Mouse (Mus musculus): ENCODE measurements around the gene Mcm6.

Mcm6 gene

GRCm38 (mm10) chr1:128359554-128360376 lies at the start of gene Mcm6:
TSS of gene Mcm6 (minus strand) at chr1:128359664.
- DNase-seq (ENCODE audit: low spot score in 2 of 2): peak; percentile 95 to 96

DNA sequence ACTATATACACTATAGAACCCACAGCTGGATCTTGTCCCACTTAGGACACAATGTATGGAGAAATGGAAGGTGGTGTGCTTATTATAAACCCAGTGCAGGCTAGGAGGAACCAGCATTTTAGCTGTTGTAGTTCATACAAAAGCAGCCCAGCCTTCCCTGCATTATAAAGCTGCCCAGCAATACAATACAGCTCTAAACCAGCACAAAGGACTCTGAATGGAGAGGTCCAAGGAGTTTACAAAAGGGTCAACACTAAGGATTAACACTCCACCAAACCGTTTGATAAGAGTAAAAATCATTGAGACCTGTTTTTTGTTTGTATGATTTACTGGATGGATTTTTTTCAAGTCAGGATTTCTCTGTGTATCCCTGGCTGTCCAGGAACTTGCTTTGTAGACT lies 47.4 kb upstream of the Mcm6 start:
- DNase-seq (ENCODE audit: low spot score in 2 of 2): no peak

DNA sequence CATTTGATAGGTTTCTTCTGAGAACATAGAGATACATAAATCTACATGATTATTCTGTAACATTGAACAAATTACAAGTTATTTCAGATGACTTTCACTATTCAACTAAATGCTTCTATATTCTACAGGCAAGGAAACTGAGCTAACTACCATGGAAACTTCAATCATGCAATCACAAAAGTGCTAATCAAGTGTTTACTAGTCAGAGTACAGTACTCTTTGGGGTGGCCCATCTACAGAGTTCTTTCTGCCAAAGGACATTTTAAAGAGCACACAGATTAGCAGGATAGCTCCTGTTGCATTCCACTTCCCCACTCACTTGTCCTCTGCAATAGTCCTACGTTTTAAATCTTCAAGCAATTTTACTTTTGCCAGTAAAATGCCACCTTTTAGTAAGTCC lies 46.2 kb upstream of the Mcm6 start:
- no peak for DNase-seq (ENCODE audit: low spot score in 2 of 2)

DNA sequence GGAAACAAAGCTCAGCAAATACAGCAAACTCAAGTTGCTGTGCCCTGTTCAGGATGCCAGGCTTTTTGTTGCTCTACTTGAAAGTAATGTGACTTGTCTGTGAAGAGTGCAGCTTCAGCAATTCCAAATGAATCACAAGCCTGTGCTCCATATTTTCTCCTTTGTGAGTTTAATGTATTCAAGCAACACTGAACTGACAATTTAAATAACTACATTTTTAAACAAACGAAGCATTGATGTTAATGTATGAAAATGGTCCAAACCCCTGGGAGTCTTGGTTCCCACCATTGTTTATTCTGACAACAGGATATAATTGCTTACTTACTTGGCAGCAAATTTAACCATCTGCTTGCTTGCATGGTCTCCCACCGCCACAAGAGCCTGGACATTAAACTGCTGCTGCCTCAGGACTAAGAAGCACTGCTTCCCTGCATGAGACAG lies 45.6 kb upstream of the Mcm6 start:
- no peak for DNase-seq (ENCODE audit: low spot score in 2 of 2)

DNA sequence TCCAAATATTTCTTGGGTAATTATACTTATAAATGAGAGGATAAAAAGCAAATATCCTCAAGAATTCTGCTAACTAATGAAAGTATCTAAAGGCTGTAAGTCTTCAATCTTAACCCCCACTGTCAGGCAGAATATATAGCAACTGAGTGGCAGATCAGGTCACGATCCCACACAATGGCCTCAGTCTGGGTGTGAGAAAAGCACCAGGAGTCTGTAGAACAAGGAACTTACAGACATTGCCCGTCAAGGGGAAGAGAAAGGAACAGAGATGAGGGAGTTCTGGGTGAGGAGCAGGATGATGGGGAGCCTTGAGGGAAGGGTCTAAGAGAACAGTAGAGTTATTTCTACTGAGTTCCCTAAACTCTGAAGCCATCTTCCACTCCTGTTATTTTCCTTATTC lies 41.5 kb upstream of the Mcm6 start:
- no peak for DNase-seq (ENCODE audit: low spot score in 2 of 2)

DNA sequence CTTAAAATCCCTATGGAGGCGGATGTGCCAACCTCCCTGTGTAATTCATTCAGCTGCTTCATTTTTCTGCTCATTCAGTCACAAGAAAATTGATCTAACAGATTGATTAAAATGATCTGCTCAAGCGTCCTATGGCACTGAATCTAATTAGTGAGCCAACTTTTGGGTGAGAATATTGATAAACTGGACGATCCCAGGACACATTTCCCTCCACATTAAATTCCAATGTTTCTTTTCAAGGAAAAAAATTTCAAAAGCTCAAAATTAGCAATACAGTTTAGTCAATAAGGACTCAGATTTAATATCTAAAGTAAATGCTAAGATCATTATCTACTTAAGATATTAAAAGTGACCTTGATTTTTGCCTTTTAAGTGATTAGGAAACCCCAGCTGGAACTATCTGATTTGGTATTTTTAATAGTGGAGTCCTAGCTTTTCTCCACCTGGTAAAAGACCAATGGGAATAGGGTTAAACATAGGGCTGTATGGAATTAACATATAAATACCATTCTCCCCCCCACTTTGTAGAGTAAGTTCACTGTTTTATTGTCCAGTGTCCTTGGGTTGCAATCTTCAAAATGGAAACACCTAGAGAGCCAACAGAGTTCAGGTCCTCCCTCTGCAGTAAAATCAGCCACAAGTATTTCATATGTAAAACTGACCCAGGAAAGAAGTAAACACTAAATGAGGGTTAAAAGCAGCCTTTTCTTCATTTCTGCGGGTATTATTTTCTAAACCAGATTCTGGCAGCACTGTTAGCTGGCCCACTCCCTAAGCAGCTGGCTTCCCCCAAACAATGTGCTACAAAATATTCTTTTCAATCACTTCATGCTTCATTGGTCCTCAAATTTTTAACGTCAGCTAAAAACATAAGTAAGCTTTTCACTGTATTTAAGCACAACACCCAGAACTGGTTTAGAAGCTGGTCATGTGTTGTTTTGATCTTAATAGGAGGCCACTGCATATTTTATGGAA lies 40.8 kb upstream of the Mcm6 start:
- no peak for DNase-seq (ENCODE audit: low spot score in 2 of 2)

GRCm38 (mm10) chr1:128398738-128399445 lies 39.4 kb upstream of the Mcm6 start:
- DNase-seq (ENCODE audit: low spot score in 2 of 2): no peak

- no peak for DNase-seq (ENCODE audit: low spot score in 2 of 2)
Observed at GRCm38 (mm10) chr1:128394657-128395056, 35.2 kb upstream of the Mcm6 start.

DNA sequence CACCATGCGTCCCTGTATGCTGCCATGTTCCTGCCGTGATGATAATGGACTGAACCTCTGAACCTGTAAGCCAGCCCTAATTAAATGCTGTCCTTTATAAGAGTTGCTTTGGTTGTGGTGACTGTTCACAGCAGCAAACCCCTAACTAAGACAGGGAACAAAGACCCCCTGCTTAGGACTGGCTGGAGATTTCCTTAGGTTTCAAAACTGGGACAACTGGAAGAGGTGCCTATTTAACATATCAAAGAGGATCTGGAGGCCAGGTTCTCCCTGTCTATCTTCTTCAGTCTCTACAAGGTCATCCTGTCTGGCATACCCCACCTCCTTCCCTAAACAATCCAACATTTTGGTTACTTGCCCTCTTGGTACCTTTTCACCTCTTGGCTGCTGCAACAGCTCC lies 32.9 kb upstream of the Mcm6 start:
- DNase-seq (ENCODE audit: low spot score in 2 of 2): no peak

DNA sequence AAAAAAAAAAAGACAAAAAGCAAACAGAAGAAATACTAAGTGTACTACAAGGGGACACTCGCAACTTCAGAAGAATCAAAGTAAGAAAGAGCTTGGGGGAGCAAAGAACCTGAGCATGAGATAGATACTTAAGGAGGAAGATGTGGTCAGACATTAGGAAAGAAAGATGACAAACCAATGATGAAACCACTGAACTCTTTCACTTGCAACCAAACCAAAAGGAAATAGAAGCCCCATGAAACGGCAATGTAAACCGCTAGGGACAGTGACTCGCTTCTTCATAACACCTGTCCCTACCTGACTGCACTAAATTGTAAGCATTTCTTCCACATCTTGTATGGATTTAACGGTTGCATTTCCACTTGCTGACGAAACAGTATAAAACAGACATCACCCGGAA lies 27.0 kb upstream of the Mcm6 start:
- no peak for DNase-seq (ENCODE audit: low spot score in 2 of 2)

- DNase-seq (ENCODE audit: low spot score in 2 of 2): no peak
Observed at GRCm38 (mm10) chr1:128376841-128377240, 17.4 kb upstream of the Mcm6 start.

- DNase-seq (ENCODE audit: low spot score in 2 of 2): peak in 1 of 2 experiments; percentile 12
Observed at GRCm38 (mm10) chr1:128372143-128372860, 12.8 kb upstream of the Mcm6 start.

DNA sequence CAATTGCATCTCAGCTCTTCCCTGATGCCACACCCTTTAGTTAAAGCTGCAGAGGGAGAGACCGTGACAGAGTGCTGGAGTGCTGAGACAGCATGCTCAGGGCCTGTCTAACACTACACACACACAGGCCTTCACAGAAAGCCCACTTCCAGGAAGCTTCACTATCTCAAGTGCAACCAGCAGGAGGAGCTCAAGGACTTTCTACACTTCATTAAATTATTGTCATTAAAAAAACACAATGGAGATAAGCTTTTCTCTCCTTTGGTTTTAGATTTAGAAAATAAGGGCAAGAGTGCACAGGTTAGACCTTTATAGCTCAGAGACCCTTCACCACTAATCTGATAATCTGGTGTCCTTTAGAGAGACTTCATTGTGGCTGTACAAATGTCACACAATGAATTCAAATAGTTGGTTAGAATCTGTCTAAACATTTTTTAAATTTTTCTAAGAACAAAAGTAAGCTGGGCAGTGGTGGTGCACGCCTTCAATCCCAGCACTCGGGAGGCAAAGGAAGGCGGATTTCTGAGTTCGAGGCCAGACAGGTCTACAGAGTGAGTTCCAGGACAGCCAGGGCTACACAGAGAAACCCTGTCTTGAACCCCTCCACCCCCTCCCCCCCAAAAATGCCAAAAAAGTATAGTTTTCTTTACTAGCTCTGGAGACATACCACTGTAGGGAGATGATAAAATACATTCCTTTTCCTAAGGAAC lies 9.4 kb upstream of the Mcm6 start:
- DNase-seq (ENCODE audit: low spot score in 2 of 2): peak; percentile 51 to 78

DNA sequence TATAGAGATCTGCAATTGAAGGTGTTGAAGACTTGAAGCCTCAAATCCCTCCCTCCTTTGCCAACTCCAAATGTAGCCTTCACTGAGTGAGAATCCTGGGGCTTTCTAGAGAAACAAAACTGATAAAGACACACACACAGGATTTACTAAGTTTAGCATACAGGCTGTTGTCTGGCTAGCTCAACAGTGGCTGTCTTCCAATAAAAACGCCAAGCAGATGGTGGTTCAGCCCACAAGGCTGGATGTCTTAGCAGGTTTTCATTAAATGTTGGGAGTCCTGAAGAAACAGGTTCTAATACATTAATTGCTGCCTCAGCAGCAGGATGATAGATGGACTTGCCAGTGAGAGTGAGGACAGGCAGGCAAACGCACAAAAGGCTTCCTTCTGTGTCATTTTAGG lies 1.1 kb upstream of the Mcm6 start:
- no peak for DNase-seq (ENCODE audit: low spot score in 2 of 2)

GRCm38 (mm10) chr1:128358916-128359553 lies 429 bp downstream of the Mcm6 start:
- DNase-seq (ENCODE audit: low spot score in 2 of 2): no peak

- no peak for DNase-seq (ENCODE audit: low spot score in 2 of 2)
Observed at GRCm38 (mm10) chr1:128358276-128358675, 1.2 kb downstream of the Mcm6 start.

DNA sequence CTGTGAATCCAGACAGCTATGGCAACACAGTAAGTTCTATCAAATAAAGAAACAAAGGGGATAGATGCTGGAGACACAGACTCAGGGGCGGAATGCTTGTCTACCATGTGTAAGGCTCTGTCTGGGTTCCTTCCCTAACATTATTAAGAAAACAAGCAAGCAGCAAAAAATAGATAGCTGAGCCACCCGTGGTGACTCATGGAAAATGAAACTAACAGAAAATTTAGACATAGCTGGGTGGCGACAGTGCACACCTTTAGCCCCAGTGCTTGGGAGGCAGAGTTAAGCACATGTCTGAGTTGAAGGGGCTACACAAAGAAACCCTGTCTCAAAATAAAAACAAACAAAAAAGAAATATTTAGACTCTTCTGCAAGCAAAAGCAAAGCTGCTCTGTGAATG lies 2.0 kb downstream of the Mcm6 start:
- DNase-seq (ENCODE audit: low spot score in 2 of 2): peak in 1 of 2 experiments; percentile 14

DNA sequence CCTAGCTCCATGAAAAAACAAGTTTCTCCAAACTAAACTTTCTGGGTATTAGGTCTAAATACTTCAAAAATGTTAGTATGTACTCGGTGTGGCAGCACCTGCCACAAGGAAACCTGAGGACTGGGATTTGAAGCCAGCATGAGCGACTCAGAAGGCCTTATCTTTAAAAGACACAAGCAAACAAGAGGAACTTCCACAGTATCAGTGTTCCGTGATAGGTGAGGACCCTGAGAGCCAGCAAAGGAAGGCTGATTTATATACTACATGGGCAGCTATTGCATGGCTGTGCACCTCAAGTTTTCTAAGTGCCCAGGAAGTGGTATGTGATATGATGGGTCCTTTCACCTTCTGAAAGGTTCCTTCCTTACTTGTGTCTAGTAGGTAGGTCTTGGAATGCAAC lies 6.4 kb downstream of the Mcm6 start:
- no peak for DNase-seq (ENCODE audit: low spot score in 2 of 2)

GRCm38 (mm10) chr1:128344232-128344631 lies 15.2 kb downstream of the Mcm6 start:
- DNase-seq (ENCODE audit: low spot score in 2 of 2): no peak

DNA sequence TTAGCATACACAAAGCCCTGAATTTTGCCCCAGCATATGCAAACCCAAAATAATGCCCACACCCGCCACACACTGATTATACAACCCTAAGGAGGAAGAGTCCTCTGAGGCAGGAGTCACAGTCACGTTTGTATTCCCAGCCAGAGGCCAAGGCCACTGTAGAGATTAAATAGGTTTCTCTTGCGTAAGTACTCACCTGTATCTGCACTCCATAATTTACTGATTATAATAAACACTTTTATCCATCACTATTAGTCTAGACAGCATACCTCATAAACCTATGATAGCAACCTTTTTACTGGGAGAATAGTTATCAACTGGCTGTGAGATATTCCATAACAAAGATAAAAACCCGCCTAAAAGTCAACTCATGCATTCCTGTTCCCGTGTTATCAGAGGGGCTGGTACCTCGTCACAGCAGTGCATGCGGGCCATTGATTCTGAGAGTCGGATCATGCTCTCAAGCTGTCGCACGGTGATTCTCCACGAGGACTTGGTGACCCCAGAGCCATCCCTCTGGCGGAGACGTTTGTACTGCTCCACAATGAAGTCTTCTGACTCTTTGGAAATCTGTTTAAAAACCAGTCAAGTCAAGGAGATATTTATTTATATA lies 21.6 kb downstream of the Mcm6 start:
- no peak for DNase-seq (ENCODE audit: low spot score in 2 of 2)

Measured in thymus, postnatal 10 days (tissue).